Mouse (Mus musculus) intestine, embryonic 15.5 days (tissue): ENCODE measurements around the gene Pou2f1. TPM values are rescaled to one million over a fixed set of nuclear protein-coding genes. Genes with fewer than 3 reads are reported as not detected.

Experiments
- ATAC-seq: fragments of 200-750 bp; cut with Nextera tagmentation; 2 replicates; pipeline ENCODE4 v1.8.0; 2017; ENCODE audit warnings: moderate TSS enrichment, moderate library complexity
- H3K27ac ChIP-seq: fragments of 300-500 bp; sonication (generic); 2 replicates; pipeline ENCODE4 v1.5.1; 2015; ENCODE audit warnings: mild to moderate bottlenecking, inconsistent platforms
- H3K27me3 ChIP-seq: fragments of 300-500 bp; sonication (generic); replicated peaks from 2 replicates; pipeline ENCODE4 v1.6.1; 2015; ENCODE audit warnings: inconsistent platforms
- H3K36me3 ChIP-seq: fragments of 300-500 bp; sonication (generic); 2 replicates; pipeline ENCODE4 v1.6.1; 2015; ENCODE audit warnings: inconsistent platforms
- H3K4me1 ChIP-seq: fragments of 300-500 bp; sonication (generic); replicated peaks from 2 replicates; pipeline ENCODE4 v1.6.1; 2015; ENCODE audit warnings: inconsistent platforms
- H3K4me2 ChIP-seq: fragments of 300-500 bp; sonication (generic); replicated peaks from 2 replicates; pipeline ENCODE4 v1.6.1; 2015; ENCODE audit warnings: mild to moderate bottlenecking, inconsistent platforms
- H3K4me3 ChIP-seq: fragments of 300-500 bp; sonication (generic); replicated peaks from 2 replicates; pipeline ENCODE4 v1.5.1; 2015; ENCODE audit warnings: inconsistent platforms
- H3K9ac ChIP-seq: fragments of 300-500 bp; sonication (generic); 2 replicates; pipeline ENCODE4 v1.6.1; 2015; ENCODE audit warnings: inconsistent platforms
- H3K9me3 ChIP-seq: fragments of 300-500 bp; sonication (generic); 2 replicates; pipeline ENCODE4 v1.6.1; 2016; ENCODE audit warnings: inconsistent platforms
- WGBS: fragments of 180-500 bp; shearing (Covaris S2); methylation state at CpG from one replicate; pipeline ENCODE4 v1.1.7; 2015; 5-methylcytosine and 5-hydroxymethylcytosine counted together
- polyA plus RNA-seq: library from polyadenylated mRNA; unstranded; fragments of >200 nt; fragmentation: Nextera tagmentation; extraction: Ambion mirVana; gene quantifications from 2 replicates; pipeline ENCODE4 v1.2.1, GENCODE M21; 2015

The Pou2f1 gene
- polyA plus RNA-seq, 1 experiment from 2014 or later: 10.0 TPM

GRCm38 (mm10) chr1:165822031-165822430 is 180.4 kb downstream of the Pou2f1 start:
- Histone ChIP-seq H3K27ac (no peak overlapping the region), H3K4me1 (peaks cover 5% of the 10 kb centered on the region), H3K9me3 (no peaks in the 10 kb centered on the region), H3K4me3 (no peak overlapping the region), H3K9ac (no peak overlapping the region), H3K4me2 (no peak overlapping the region), H3K27me3 (no peaks in the 10 kb centered on the region), H3K36me3 (no peaks in the 10 kb centered on the region)
- WGBS: 78% methylated on average over 2 of the region's 2 CpGs
- ATAC-seq: no peak

GRCm38 (mm10) chr1:165819147-165819546 is 183.3 kb downstream of the Pou2f1 start:
- no peaks in the 10 kb centered on the region for H3K36me3 ChIP-seq
- H3K4me2 ChIP-seq: no peak overlapping the region
- H3K9me3 ChIP-seq: no peaks in the 10 kb centered on the region
- no peak overlapping the region for H3K27ac ChIP-seq
- H3K9ac ChIP-seq: no peak overlapping the region
- peaks cover 5% of the 10 kb centered on the region for H3K4me1 ChIP-seq
- no peak overlapping the region for H3K4me3 ChIP-seq
- H3K27me3 ChIP-seq: 0 out of 2 replicates have a peak, but pooled peaks cover 3% of the 10 kb centered on the region
- no peak for ATAC-seq
- WGBS: 79% methylated on average over 4 of the region's 4 CpGs

GRCm38 (mm10) chr1:165818145-165818860 is 184.2 kb downstream of the Pou2f1 start:
- no peak overlapping the region for H3K27ac ChIP-seq
- 0 out of 2 replicates have a peak, but pooled peaks cover 3% of the 10 kb centered on the region for H3K27me3 ChIP-seq
- H3K36me3 ChIP-seq: no peaks in the 10 kb centered on the region
- WGBS: 49% methylated on average over 8 of the region's 8 CpGs
- H3K4me2 ChIP-seq: no peak overlapping the region
- H3K4me1 ChIP-seq: peaks cover 7% of the 10 kb centered on the region
- no peak overlapping the region for H3K9ac ChIP-seq
- ATAC-seq: peak; percentile 69
- H3K9me3 ChIP-seq: no peaks in the 10 kb centered on the region
- no peak overlapping the region for H3K4me3 ChIP-seq

- Histone ChIP-seq H3K4me1 (peaks cover 7% of the 10 kb centered on the region), H3K27ac (no peak overlapping the region), H3K36me3 (no peaks in the 10 kb centered on the region), H3K9ac (no peak overlapping the region), H3K4me3 (no peak overlapping the region), H3K4me2 (no peak overlapping the region), H3K9me3 (no peaks in the 10 kb centered on the region), H3K27me3 (0 out of 2 replicates have a peak, but pooled peaks cover 3% of the 10 kb centered on the region)
- ATAC-seq: peak; percentile 48; the same call in 1 of the 2 replicates
- 39% methylated on average over 9 of the region's 9 CpGs for WGBS
Measured at GRCm38 (mm10) chr1:165817264-165817663, 185.2 kb downstream of the Pou2f1 start.

GRCm38 (mm10) chr1:165816391-165816790 is 186.1 kb downstream of the Pou2f1 start:
- ATAC-seq: no peak
- no peak overlapping the region for H3K4me2 ChIP-seq
- H3K27ac ChIP-seq: no peak overlapping the region
- no peaks in the 10 kb centered on the region for H3K9me3 ChIP-seq
- 77% methylated on average over 9 of the region's 9 CpGs for WGBS
- no peak overlapping the region for H3K9ac ChIP-seq
- no peaks in the 10 kb centered on the region for H3K36me3 ChIP-seq
- H3K27me3 ChIP-seq: 0 out of 2 replicates have a peak, but pooled peaks cover 3% of the 10 kb centered on the region
- no peak overlapping the region for H3K4me3 ChIP-seq
- H3K4me1 ChIP-seq: peaks cover 7% of the 10 kb centered on the region

Other genes with a start within 250 kb of the Pou2f1 start
- gene Creg1, start 238.9 kb downstream of the Pou2f1 start, polyA plus RNA-seq: 101 and 124 TPM in 2 replicates
- gene Cd247, start 214.0 kb downstream of the Pou2f1 start, polyA plus RNA-seq: 0.33 and 0.39 TPM in 2 replicates
- 1.8 TPM in 2 replicates for gene Dusp27, start 125.2 kb upstream of the Pou2f1 start, polyA plus RNA-seq
- 59.8 and 60.2 TPM in 2 replicates for gene Gpa33, start 127.6 kb upstream of the Pou2f1 start, polyA plus RNA-seq
- not detected in 2 replicates for gene Mael, start 236.1 kb upstream of the Pou2f1 start, polyA plus RNA-seq